Mouse (Mus musculus) granulocyte monocyte progenitor cell, adult 5-6 weeks (primary cell): ENCODE data around the gene Exosc10. TPM values are rescaled to one million over a fixed set of nuclear protein-coding genes. Genes with fewer than 3 reads are reported as not detected.

ENCODE experiments used
- ATAC-seq: replicated peaks from 2 replicates; pipeline ENCODE4 v1.8.0; 2016; ENCODE audit warnings: mild to moderate bottlenecking, moderate TSS enrichment, inconsistent platforms; ENCODE audit not compliant: poor library complexity, severe bottlenecking
- total RNA-seq, 2 experiments: library from RNA; stranded (forward) in 1 of 2; stranded (reverse) in 1 of 2; fragments of 200-712, 200-1000 nt in 1 of 2; fragments of >200 nt in 1 of 2; fragmentation: Nextera tagmentation in 1 of 2; gene quantifications; 2 replicates each; pipeline ENCODE4 v1.2.3; 2014 to 2017

The Exosc10 gene
- 63.9 and 80.2 TPM in 2 replicates for total RNA-seq (2014; fragmentation: Nextera tagmentation)
- 57.7 and 62.5 TPM in 2 replicates for total RNA-seq (2017)

- ATAC-seq = peak; percentile 92
Observed at GRCm38 (mm10) chr4:148558297-148559000, at the start of gene Exosc10. Gene Exosc10 (plus strand): TSS chr4:148558429.

- ATAC-seq = peak; percentile 90
Observed at GRCm38 (mm10) chr4:148509450-148510084, 48.7 kb upstream of the Exosc10 start.

GRCm38 (mm10) chr4:148510691-148511090, 47.5 kb upstream of the Exosc10 start:
- peak; percentile 50 for ATAC-seq

GRCm38 (mm10) chr4:148511334-148511733, 46.9 kb upstream of the Exosc10 start:
- ATAC-seq = no peak

DNA sequence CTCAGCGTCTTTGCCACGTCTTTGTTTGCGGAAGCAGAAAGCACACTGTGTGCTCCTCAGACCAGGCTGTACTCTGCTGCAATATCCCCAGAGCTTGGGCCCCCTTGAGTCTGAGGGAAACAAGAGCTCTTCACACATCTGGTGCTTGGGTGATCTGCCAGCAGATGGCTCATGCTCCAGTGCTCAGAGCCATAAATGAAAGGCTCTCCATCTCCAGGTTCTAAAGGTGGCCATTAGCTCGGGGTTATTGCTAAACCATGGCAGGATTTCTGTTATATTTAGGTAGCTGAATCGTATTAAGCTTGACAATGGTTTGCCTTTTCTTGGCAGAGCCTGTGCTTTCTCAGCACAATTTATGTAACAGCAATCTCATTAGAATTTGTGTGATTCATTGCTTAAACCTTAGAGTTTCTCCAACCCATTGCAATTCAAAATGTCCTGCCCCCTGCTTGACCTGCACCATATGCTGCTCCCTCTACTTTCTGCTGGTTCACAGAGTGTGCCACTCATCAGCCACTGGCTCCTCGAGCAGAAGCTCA, 45.1 kb upstream of the Exosc10 start:
- no peak for ATAC-seq

GRCm38 (mm10) chr4:148515313-148515712, 42.9 kb upstream of the Exosc10 start:
- no peak for ATAC-seq

DNA sequence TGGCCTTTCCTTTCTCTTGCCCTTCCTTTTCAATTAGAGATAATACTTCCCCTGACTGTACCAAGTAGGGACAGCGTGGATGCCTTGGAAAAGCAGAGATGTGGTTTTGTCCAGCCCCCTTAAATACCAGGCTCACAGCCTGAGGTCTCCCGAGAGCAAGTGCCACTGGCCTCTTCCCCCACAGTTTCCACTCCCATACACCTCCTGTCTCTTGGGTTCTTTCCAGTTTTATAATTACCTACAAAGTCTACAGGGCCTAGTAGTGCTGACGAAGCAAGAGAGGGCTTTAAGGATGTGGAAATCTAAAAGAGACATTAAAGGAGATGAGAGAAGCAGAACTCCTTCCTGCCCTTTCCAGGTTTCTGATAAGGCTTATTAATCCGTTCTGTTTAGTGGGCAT, 40.4 kb upstream of the Exosc10 start:
- ATAC-seq = no peak

DNA sequence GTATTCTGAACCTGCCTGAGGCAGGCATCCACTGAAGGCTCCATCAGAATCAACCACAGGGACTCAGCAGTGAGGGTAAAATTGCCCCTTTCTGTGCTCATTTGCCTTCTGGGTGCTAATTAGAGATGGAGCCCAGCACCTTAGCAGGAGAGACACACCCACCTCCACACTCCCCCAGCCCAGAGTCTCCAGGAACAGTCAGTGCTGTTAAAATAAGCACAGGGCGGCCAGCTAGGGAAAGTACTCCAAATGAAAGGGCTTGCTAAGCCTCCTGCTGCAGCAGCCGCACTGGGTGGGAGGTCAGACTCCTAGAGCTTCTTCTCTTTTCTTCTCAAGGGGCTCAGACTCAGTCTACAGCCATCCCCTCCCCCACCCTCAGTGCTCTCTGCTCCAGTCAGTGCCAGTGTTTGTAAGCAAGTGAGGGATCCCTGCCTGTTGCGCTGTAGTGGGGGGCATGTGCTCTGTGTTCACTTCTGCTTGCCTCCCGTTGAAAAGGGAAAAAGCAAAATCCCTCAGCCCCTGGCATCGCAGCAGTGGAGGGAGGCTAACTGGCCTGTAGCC, 39.9 kb upstream of the Exosc10 start:
- no peak for ATAC-seq

- ATAC-seq = 0 out of 2 replicates have a peak, but pooled peaks have one; percentile 27
Observed at GRCm38 (mm10) chr4:148523538-148523937, 34.7 kb upstream of the Exosc10 start.

- no peak for ATAC-seq
Observed at GRCm38 (mm10) chr4:148527158-148527910, 30.9 kb upstream of the Exosc10 start.

- ATAC-seq = no peak
Observed at GRCm38 (mm10) chr4:148530351-148530750, 27.9 kb upstream of the Exosc10 start.

DNA sequence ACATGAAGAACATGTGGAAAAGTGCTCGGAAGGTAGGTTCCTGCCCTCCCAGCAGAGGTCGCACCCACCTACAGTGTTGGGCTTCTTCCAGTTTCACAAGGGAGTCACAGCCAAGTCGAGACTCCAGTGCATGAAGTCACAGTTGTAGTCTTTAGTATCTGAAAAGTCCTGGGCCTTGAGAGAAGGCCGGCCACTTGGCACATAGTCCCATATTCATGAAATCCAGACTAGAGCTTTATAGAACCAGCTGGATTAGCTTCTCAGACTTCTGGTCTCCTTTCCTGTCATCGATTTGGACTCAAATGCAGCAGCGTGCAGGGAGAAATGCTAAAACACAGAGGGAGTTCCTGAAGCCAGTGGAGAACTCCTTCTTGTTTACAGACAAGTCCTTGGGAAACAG, 27.5 kb upstream of the Exosc10 start:
- ATAC-seq = no peak

DNA sequence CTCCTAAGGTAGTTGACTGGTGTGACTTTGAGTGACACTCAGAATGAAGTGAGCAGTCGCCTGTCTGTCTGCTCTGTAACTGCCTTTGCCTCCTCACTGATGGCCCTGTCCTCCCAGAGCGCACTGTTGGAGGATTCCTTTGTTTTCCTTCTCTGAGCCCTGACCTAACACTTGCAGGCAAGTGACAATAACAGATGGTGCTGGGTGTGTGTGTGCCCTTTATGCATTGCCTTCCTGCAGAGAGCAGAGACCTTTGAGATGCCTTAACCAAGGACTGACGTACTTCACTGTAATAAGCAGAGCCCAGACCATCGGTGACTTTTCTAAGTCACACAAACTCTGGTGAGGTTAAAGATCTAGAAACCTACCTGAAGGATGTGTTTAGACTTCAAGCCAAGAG, 26.9 kb upstream of the Exosc10 start:
- no peak for ATAC-seq

- ATAC-seq = no peak
Observed at GRCm38 (mm10) chr4:148532516-148532915, 25.7 kb upstream of the Exosc10 start.

DNA sequence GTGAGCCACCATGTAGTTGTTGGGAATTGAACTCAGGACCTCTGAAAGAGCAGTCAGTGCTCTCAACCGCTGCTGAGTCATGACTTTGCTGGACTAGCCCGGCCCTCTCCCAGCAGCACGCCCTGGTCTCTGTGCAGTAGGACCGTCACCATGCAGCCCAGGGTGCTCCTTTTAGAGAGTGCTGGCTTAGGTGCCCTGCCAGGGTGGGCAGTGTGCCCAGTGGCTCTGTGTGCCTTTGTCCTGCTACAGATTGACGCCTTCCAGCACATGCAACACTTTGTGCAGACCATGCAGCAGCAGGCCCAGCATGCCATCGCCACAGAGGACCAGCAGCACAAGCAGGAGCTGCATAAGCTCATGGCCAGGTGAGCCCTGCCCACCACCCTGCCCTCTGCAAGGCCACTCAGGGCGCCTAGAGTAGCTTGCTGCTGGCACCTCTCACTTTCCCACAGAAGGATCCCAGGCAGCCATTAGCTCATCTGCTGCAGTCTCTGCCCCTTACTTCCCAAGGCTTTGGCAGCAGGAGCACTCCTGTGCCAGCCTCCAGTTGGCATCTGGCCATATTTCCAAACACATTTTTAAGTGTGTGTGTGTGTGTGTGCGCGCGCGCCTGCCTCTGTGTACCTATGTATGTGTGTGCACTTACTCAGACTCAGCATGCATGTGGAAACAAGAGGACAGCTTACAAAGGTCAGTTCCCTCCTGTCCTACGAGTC, 24.5 kb upstream of the Exosc10 start:
- ATAC-seq = no peak

- ATAC-seq = no peak
Observed at GRCm38 (mm10) chr4:148535876-148536275, 22.4 kb upstream of the Exosc10 start.

DNA sequence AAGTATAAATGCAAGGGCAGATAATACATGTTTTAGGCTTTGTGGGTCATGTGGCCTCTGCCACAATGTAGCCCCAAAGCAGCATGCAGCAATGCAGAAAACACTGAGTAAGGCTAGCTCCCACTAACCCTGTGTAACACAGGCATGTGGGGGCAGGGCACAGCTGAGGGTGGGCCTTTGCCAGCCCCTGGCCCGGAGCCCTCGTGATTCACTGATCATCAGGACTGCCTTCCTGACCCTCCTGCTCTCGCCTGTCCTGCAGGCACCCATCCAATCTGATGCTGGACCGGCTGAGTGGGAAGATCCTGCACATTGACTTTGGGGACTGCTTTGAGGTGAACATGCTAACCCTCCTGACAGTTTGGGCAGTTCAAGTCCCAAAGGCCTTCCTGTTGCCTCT, 9.1 kb upstream of the Exosc10 start:
- no peak for ATAC-seq

DNA sequence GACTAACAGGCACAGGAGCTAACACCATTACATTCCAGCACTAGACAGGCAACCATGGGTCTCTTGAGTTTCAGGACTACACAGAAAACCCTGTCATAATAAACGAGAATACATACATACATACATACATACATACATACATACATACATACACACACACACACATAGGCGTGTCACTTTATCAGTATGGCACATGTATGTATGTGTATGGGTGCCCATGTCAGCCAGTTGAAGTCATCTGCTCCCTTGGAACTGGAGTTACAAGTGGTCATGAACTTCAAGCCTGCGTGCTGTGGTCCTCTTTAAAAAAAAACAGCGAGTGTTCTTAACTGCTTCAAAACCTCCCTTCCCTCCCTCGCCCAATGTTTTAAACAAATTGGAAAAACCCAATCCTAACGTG, 463 bp upstream of the Exosc10 start:
- ATAC-seq = no peak

DNA sequence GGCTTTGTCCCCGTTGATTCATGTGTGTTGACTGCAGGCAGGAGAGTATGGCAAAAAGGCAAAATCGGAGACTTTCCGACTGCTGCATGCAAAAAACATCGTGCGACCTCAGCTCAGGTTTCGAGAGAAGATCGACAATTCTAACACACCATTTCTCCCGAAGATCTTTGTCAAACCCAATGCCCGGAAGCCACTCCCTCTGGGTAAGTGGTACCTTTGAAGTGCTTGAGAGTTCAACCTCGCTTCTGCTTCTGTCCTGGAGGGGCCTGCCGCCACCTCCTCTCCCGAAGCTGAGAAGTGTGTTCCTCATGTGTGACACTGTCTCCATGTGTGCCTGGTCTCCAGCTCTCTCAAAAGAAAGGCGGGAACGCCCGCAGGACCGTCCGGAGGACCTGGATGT, 4.4 kb downstream of the Exosc10 start:
- no peak for ATAC-seq

- ATAC-seq = no peak
Observed at GRCm38 (mm10) chr4:148563595-148563994, 5.4 kb downstream of the Exosc10 start.
